Mouse (Mus musculus) kidney, adult 2 months (tissue): ENCODE results near the gene Pifo. TPM values are rescaled to one million over a fixed set of nuclear protein-coding genes. Genes with fewer than 3 reads are reported as not detected.

ENCODE experiments used
- DNase-seq: peaks from one replicate; pipeline ENCODE4 v3.0.0; 2021
- H3K27ac ChIP-seq: fragments of 200-500 bp; 2 replicates; pipeline ENCODE4 v1.5.1; 2012; ENCODE audit warnings: low read depth, low read length, control low read depth, inconsistent platforms; ENCODE audit not compliant: insufficient read depth
- H3K27me3 ChIP-seq: fragments of 200-500 bp; replicated peaks from 2 replicates; pipeline ENCODE4 v1.6.1; 2012; ENCODE audit warnings: mild to moderate bottlenecking, moderate library complexity, low read length, inconsistent platforms; ENCODE audit not compliant: control insufficient read depth, insufficient read depth
- H3K36me3 ChIP-seq: fragments of 200-500 bp; 2 replicates; pipeline ENCODE4 v1.6.1; 2012; ENCODE audit warnings: mild to moderate bottlenecking, moderate library complexity, low read length, inconsistent platforms; ENCODE audit not compliant: control insufficient read depth, insufficient read depth
- H3K4me1 ChIP-seq: fragments of 200-500 bp; 2 replicates; pipeline ENCODE4 v1.6.1; 2011; ENCODE audit warnings: low read length; ENCODE audit not compliant: control insufficient read depth, insufficient read depth
- H3K4me3 ChIP-seq: fragments of 200-500 bp; 2 replicates; pipeline ENCODE4 v1.5.1; 2011; ENCODE audit warnings: mild to moderate bottlenecking, low read depth, low read length, control low read depth; ENCODE audit not compliant: insufficient read depth
- CTCF ChIP-seq: fragments of 200-500 bp; conservative IDR thresholded peaks from 2 replicates; pipeline ENCODE4 v1.5.1; 2011; ENCODE audit warnings: low read depth, mild to moderate bottlenecking, control low read depth, low read length, moderate library complexity, mixed read lengths; ENCODE audit not compliant: insufficient read depth, insufficient read length
- POLR2A ChIP-seq: fragments of 200-500 bp; IDR thresholded peaks from one replicate; pipeline ENCODE4 v1.6.1; 2011; ENCODE audit warnings: low read depth, low read length, control low read depth
- WGBS: fragments of 180-500 bp; shearing (Covaris S2); methylation state at CpG from one replicate; pipeline ENCODE4 v1.1.7; 2018; 5-methylcytosine and 5-hydroxymethylcytosine counted together
- polyA plus RNA-seq: library from polyadenylated mRNA; depleted of rRNA; stranded (reverse); fragments of >200 nt; gene quantifications from 2 replicates; pipeline ENCODE4 v1.2.3, GENCODE M21; 2012; rRNA removed

Pifo gene
- polyA plus RNA-seq, 1 experiment, result not detected

- Histone ChIP-seq H3K4me3 (no peak overlapping the region), H3K27me3 (no peaks in the 10 kb centered on the region), H3K4me1 (no peaks in the 10 kb centered on the region), H3K27ac (no peak overlapping the region), H3K36me3 (peaks cover 25% of the 10 kb centered on the region)
- no peak for TF ChIP-seq CTCF
- TF ChIP-seq POLR2A, result no peak
- no peak for DNase-seq
- WGBS, result 91% methylated on average over 7 of the region's 7 CpGs
Observed at GRCm38 (mm10) chr3:105951348-105951747, 63.1 kb downstream of the Pifo start.

Other genes starting within 250 kb of the Pifo start
- gene Rap1a, start 213.3 kb downstream of the Pifo start, polyA plus RNA-seq, result 7.9 and 14.3 TPM in 2 replicates
- 0.19 and 0.20 TPM in 2 replicates for gene Adora3, start 143.8 kb downstream of the Pifo start, polyA plus RNA-seq
- 0.28 TPM in 1 of 2 replicates, not detected in the other for gene Tmigd3, start 143.7 kb downstream of the Pifo start, polyA plus RNA-seq
- gene I830077J02Rik, start 82.0 kb downstream of the Pifo start, polyA plus RNA-seq, result 0.57 and 1.4 TPM in 2 replicates
- 28.6 and 36.4 TPM in 2 replicates for gene Wdr77, start 55.3 kb downstream of the Pifo start, polyA plus RNA-seq
- gene Atp5f1, start 54.5 kb downstream of the Pifo start, polyA plus RNA-seq, result 273 and 327 TPM in 2 replicates
- gene Ovgp1, start 40.9 kb downstream of the Pifo start, polyA plus RNA-seq, result 0.69 and 0.72 TPM in 2 replicates
- gene Chil5, start 18.2 kb upstream of the Pifo start, polyA plus RNA-seq, result 0.08 TPM in 1 of 2 replicates, not detected in the other
- gene Chia1, start 98.6 kb upstream of the Pifo start, polyA plus RNA-seq, result 0.11 TPM in 2 replicates
- gene Chil3, start 152.9 kb upstream of the Pifo start, polyA plus RNA-seq, result 0.14 and 0.16 TPM in 2 replicates
- gene Chil4, start 204.9 kb upstream of the Pifo start, polyA plus RNA-seq, result 0.19 TPM in 1 of 2 replicates, not detected in the other